Mouse (Mus musculus): ENCODE data around the gene Ptch2.

- TF ChIP-seq CTCF (IDR thresholded peaks at IDR 0.05; ENCODE audit: low read depth) (no peak), EP300 (IDR thresholded peaks at IDR 0.05; ENCODE audit: low read depth) (no peak)
Observed at GRCm38 (mm10) chr4:117062700-117063390, 33.0 kb upstream of the Ptch2 start.

Data from liver, embryonic 14.5 days (tissue).